Mouse (Mus musculus) cerebellum, adult 11-12 months (tissue): ENCODE results near the gene 4933411K16Rik.
A peak's percentile ranks its signal among the peaks of the same experiment; 100 is the strongest.

ENCODE experiments used
- DNase-seq: peaks from one replicate; pipeline ENCODE4 v3.0.0; 2022

The 4933411K16Rik gene

DNA sequence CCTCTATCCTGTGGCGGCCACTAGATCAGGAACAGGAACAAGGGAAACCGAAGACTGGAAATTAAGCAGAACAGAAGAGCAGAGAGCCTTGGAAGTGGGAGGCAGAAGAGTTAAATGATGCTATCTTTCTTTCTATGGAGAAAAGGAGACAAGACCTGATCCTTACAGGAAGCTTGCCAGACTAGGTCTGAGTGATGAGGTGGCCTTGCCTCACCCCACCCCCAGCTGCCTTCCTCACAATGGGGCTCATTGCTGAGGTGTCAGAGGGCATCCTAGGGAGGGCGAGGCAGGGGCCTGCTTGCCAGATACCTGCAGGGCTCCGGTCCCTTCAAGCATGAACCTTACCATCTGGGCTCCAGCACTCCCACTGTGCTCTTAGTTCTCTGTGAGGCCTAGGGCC lies at the start of gene 4933411K16Rik:
Gene 4933411K16Rik, plus strand, starts transcription at position 301 of the 400 bp plus-strand sequence.
- DNase-seq = no peak

GRCm38 (mm10) chr19:42004258-42004657 lies 47.8 kb upstream of the 4933411K16Rik start:
- no peak for DNase-seq

- no peak for DNase-seq
These were observed 46.4 kb upstream of the 4933411K16Rik start for GRCm38 (mm10) chr19:42005616-42006015.

DNA sequence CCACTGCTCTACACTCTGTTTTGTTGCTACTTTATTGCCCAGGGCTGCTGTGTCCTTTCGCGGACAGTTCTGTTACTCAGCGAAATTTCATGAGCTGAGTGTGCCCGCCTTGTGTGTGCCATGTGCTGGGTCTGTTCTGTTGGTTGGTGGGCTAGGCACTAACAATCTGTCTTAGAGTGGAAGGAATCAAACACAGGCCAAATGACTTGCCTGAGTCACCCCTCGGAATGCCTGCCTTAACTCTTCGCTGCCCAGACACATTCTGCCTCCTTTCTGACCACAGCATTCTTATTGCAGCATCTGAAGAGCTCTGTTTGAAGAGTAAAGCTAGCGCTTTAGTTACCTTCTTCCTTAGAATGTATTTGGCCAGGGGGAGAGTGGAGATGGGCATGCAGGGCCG lies 45.5 kb upstream of the 4933411K16Rik start:
- DNase-seq = no peak

DNA sequence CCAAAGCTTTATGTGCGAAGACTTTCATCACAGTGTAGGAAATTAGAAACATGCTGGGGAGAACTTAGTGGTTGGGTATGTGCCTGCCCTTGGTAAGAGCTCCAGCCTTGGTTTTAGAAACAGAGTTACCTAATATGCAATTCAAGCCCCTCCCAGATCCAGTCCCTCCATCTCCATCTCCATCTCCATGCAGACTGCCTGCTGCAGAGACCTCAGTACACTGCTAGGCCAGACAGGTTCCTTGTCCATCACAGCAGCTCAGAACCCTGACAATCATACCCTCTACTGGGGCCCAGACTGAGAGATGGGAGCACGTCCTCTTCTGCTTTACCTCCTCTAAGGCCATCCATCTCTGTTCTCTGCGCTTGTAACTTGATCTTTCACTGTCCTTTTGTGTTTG lies 43.5 kb upstream of the 4933411K16Rik start:
- DNase-seq = no peak

- DNase-seq = no peak
These were observed 43.0 kb upstream of the 4933411K16Rik start for GRCm38 (mm10) chr19:42009067-42009466.

- no peak for DNase-seq
These were observed 41.6 kb upstream of the 4933411K16Rik start for GRCm38 (mm10) chr19:42010436-42010835.

- no peak for DNase-seq
These were observed 40.9 kb upstream of the 4933411K16Rik start for GRCm38 (mm10) chr19:42011123-42011522.

GRCm38 (mm10) chr19:42014231-42014825 lies 37.7 kb upstream of the 4933411K16Rik start:
- DNase-seq = no peak

DNA sequence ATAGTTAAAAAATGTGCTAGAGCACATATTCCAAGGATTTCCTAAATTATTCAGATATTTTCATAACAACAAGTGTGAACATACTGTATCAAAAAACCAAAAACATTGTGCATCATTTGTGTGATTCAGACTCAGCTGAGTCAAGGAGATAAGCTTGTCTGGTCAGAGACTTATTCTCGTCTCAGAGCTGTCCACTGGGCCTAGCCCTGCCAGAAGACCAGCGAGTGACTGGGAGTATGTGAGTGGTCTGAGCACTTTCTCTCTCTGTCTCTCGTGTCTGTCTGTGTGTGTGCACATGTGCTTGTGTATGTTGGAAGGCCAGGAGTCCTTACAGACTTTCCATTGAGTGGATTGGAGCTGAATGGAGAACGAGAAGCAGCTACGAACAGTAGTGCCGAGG lies 37.0 kb upstream of the 4933411K16Rik start:
- no peak for DNase-seq

DNA sequence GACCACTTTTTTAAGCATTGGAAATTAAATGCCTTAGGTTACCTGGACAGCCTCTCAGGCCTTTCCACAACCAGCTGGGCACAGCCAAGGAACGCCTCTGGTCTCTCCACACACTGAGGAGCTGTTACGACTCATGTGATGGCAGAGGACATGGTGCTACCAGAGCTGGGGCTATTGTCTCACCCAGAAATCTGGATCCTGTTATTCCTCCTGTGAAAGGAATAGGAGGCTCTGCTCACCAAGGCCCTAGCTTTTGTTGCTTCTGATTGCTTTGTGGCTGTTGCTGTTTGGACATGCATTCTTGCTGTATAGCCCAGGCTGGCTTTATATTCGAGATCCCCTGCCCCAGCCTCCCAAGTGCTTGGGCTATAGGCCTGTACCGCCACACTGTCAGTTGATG lies 35.8 kb upstream of the 4933411K16Rik start:
- DNase-seq = no peak

- no peak for DNase-seq
These were observed 35.2 kb upstream of the 4933411K16Rik start for GRCm38 (mm10) chr19:42016840-42017239.

GRCm38 (mm10) chr19:42017399-42018247 lies 34.4 kb upstream of the 4933411K16Rik start:
- peak; percentile 97 for DNase-seq

GRCm38 (mm10) chr19:42019011-42019522 lies 33.0 kb upstream of the 4933411K16Rik start:
- no peak for DNase-seq

DNA sequence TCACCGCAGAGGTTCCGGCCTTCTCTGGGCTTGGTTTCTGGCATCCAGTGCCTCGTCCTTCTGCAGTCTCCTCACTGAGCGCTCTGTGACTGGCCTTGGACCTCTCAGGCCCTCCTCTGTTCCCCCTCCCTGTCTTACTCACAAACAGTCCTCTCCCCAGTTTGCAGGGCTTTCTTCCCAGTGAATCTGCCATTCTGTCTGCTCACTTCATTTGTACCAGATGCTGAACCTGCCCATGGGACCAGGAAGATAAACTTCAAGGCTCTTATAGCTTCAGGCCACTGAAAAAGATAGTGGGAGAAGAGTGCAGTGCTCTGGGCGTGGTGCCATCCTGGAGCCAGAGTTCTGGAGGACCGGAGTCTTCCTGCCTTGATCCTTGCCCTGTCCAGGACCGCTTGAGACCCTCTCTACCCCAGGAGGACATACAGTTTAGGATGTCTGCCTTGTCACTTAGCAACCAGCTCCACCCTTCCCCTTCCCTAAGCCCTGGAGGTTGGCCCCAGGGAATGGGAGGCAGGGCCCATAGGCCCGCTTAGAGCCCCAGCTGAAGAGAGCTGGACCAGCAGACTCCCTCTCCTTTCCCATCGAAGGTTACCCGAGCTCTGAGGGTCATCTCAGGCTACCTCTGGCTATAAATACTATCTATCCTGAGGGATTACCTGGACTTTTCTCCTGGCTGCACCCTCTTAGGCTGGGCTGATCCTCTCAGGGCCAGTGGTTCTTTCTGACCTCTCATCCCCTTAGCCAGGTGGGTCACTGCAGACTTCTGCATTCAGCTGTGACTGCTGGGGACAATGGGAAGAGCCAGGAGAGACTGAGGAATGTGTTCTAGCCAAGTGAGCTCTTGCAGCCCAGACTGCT lies 30.1 kb upstream of the 4933411K16Rik start:
- DNase-seq = no peak

DNA sequence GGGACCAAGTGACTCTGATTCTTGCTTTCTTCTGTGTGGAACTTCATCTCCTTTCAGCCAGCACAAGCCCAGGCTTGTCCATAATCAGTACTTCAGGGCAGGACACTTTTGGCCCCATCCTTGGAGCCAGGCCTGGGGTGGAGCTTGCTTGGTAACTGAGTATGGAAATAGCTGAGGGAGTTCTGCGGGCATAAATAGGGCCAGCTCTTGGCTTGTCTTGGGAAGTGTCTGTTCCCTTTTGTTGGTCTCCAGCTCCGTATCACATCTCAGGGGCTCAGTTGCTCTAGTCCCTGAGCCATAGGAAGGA lies 29.6 kb upstream of the 4933411K16Rik start:
- DNase-seq = no peak

- DNase-seq = peak; percentile 83
These were observed 25.9 kb upstream of the 4933411K16Rik start for GRCm38 (mm10) chr19:42026158-42026557.

- no peak for DNase-seq
These were observed 20.9 kb upstream of the 4933411K16Rik start for GRCm38 (mm10) chr19:42031112-42031511.

DNA sequence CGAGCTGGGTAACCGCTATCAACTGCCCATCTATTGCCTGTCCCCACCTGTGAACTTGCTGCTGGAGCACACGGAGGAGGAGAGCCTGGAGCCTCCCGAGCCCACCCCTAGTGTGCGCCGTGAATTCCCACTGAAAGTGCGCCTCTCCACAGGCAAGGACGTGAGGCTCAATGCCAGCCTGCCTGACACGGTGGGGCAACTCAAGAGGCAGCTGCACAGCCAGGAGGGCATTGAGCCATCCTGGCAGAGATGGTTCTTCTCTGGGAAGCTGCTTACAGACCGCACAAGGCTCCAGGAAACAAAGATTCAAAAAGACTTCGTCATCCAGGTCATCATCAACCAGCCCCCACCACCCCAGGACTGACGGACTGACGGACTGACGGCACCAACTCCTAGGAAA lies 18.4 kb upstream of the 4933411K16Rik start:
- no peak for DNase-seq

GRCm38 (mm10) chr19:42034146-42034775 lies 17.8 kb upstream of the 4933411K16Rik start:
- DNase-seq = no peak

DNA sequence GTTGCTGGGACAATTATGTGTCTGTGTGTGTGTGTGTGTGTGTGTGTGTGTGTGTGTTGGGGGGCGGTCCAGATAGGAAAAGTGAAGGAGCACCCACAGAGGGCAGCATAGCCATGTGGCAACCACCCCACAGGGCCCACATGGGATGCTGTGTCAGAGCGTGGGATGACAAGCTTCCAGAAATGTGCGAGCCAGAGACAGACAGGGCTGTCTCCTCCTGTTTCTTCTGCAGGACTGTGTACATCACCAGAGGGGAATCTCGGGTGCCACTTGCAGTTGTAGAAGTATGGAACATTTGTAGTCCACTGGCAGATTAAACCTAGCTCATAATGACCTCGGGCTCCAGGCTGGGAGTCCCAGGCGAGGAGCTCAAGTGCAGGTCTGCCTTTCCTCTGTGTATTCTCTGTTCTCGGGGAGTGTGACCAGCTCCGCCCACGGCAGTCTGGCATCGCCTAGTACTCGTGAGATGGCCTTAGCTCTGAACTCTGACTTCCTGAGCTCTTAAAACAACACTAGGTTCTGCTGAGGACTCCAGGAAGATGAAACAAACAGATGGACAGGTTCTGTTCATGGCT lies 17.1 kb upstream of the 4933411K16Rik start:
- DNase-seq = no peak

DNA sequence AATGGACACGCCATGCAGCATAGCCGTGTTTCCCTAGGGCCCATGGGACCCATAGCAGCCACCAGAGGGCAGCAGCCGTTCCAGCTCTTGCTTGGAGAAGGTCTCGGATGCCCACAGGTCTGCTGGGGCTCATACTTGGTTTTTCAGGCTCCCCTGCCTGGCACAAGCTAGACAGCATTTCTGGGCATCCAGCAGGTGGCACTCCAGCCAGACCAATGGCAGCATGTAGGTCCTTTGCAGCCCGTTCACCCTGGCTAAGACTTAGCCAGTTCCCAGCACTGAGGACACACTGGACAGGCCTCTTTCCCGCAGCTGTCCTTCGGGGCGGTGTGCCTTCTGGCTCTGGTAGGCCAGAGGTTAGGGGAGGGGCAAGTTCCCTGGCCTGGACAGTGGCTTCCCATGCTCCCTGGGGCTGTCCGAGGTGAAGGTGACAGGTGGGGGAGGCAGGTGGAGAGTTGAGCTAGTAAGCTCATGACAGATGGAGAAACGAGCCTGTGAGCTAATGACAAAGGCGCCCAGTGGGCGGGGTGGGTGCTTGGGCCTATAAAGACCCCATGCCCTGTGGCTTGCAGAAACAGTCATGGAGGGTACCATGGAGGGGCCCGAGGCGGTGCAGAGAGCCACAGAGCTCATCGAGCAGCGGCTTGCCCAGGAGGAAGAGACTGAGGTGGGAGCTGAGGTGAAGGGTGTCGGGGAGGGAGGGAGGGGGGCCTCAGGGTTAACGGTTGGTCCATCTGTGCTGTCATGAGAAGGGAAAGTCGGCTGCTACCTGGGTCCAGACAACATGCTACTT lies 16.4 kb upstream of the 4933411K16Rik start, which contains the start of gene Ankrd2:
Gene Ankrd2, plus strand, starts transcription at position 545 of the 793 bp plus-strand sequence.
- DNase-seq = peak; percentile 95
